ENCODE assay signal across 27 mouse cellular contexts in genomic region chrX:159388953-159389352, GRCm38 (mm10). TPM values are rescaled to one million over a fixed set of nuclear protein-coding genes. Genes with fewer than 3 reads are reported as not detected.
A peak's percentile ranks its signal among the peaks of the same experiment; 100 is the strongest.
DNase-seq lines count a peak whose midpoint lies in the region; ATAC-seq and TF ChIP-seq lines count a peak whose summit lies in the region.
"Had no signal": no experiment of that assay in that cellular context is flagged by ENCODE, and none has a peak within 500 bp of the region (broad histone marks: within the 10 kb centered on the region; RNA-seq: fewer than 3 reads in every experiment).

No protein-coding gene starts in this region.

- H3K9ac ChIP-seq in heart, embryonic 16.5 days (ENCODE audit: low read length) = no peak overlapping the region
- H3K9ac ChIP-seq in lung, postnatal 0 days (replicated peaks; ENCODE audit: low read depth) = no peak overlapping the region
- no peak overlapping the region for H3K9ac ChIP-seq in intestine, postnatal 0 days (ENCODE audit: low read depth, low read length)
- H3K9ac ChIP-seq: embryonic facial prominence, embryonic 15.5 days; liver, embryonic 15.5 days; midbrain, embryonic 12.5 days; neural tube, embryonic 12.5 days had no signal

- no peaks in the 10 kb centered on the region for H3K4me1 ChIP-seq in heart, embryonic 16.5 days (ENCODE audit: control insufficient read depth, insufficient read depth, low read length)
- H3K4me1 ChIP-seq in lung, postnatal 0 days (ENCODE audit: insufficient read depth, low read depth, low read length) = no peaks in the 10 kb centered on the region
- no peaks in the 10 kb centered on the region for H3K4me1 ChIP-seq in intestine, postnatal 0 days (replicated peaks; ENCODE audit: control insufficient read depth, insufficient read depth, low read length)
- H3K4me1 ChIP-seq: embryonic facial prominence, embryonic 15.5 days; heart, embryonic 10.5 days; hindbrain, embryonic 10.5 days; liver, embryonic 15.5 days; midbrain, embryonic 12.5 days; neural tube, embryonic 12.5 days had no signal

- H3K27ac ChIP-seq in heart, embryonic 16.5 days (ENCODE audit: low read length) = no peak overlapping the region
- H3K27ac ChIP-seq in lung, postnatal 0 days (ENCODE audit: low read length) = no peak overlapping the region
- no peak overlapping the region for H3K27ac ChIP-seq in intestine, postnatal 0 days (ENCODE audit: low read depth, low read length)
- H3K27ac ChIP-seq: embryonic facial prominence, embryonic 15.5 days; gastrocnemius, adult 2 months; heart, embryonic 10.5 days; hindbrain, embryonic 10.5 days; liver, embryonic 15.5 days; midbrain, embryonic 12.5 days; neural tube, embryonic 12.5 days; stomach, postnatal 0 days had no signal

- peak; percentile 40; the same call in 1 of the 2 replicates for ATAC-seq in cerebellum, adult (ENCODE audit: insufficient number of reproducible peaks, low FRiP score, low TSS enrichment)
- ATAC-seq in heart, embryonic 16.5 days (replicated peaks; ENCODE audit: extremely low read depth, insufficient read depth, low FRiP score) = peak; percentile 55
- no peak for ATAC-seq in lung, postnatal 0 days
- no peak for ATAC-seq in intestine, postnatal 0 days
- ATAC-seq: CD4-positive, CD25-positive, alpha-beta regulatory T cell, adult 4 months; forebrain, embryonic 14.5 days; Patski had no signal

- H3K4me2 ChIP-seq in heart, embryonic 16.5 days (ENCODE audit: low read depth, low read length) = no peak overlapping the region
- no peak overlapping the region for H3K4me2 ChIP-seq in lung, postnatal 0 days (replicated peaks; ENCODE audit: low read depth, low read length)
- no peak overlapping the region for H3K4me2 ChIP-seq in intestine, postnatal 0 days (replicated peaks; ENCODE audit: low read depth)
- H3K4me2 ChIP-seq: embryonic facial prominence, embryonic 15.5 days; liver, embryonic 15.5 days; midbrain, embryonic 12.5 days; neural tube, embryonic 12.5 days had no signal

- no peaks in the 10 kb centered on the region; the same call in 1 of the 2 replicates for H3K36me3 ChIP-seq in heart, embryonic 16.5 days (ENCODE audit: control insufficient read depth, insufficient read depth)
- H3K36me3 ChIP-seq in lung, postnatal 0 days (ENCODE audit: insufficient read depth, low read length) = no peaks in the 10 kb centered on the region
- H3K36me3 ChIP-seq in intestine, postnatal 0 days (ENCODE audit: control insufficient read depth, insufficient read depth) = no peaks in the 10 kb centered on the region
- H3K36me3 ChIP-seq: embryonic facial prominence, embryonic 15.5 days; neural tube, embryonic 12.5 days had no signal

- H3K27me3 ChIP-seq in heart, embryonic 16.5 days (ENCODE audit: control insufficient read depth, insufficient read depth, low read length) = no peaks in the 10 kb centered on the region
- no peaks in the 10 kb centered on the region for H3K27me3 ChIP-seq in lung, postnatal 0 days (replicated peaks; ENCODE audit: insufficient read depth, low read length)
- H3K27me3 ChIP-seq in intestine, postnatal 0 days (replicated peaks; ENCODE audit: control insufficient read depth, insufficient read depth, low read length) = no peaks in the 10 kb centered on the region
- H3K27me3 ChIP-seq: embryonic facial prominence, embryonic 15.5 days; liver, embryonic 15.5 days; midbrain, embryonic 12.5 days; neural tube, embryonic 12.5 days had no signal

- DNase-seq in cerebellum, adult 9-11 months = no peak
- no peak for DNase-seq in heart, postnatal 14 days
- DNase-seq in lung, postnatal 10 days = peak; percentile 6
- DNase-seq in lung, postnatal 0 days (ENCODE audit: low spot score) = no peak
- DNase-seq: adrenal gland, adult 2 months; cerebellum, postnatal 36 days; embryo, embryonic 11 days; gastrocnemius, adult 2 months; kidney, adult 11 months; kidney, postnatal 4 days; liver; right cerebral cortex, postnatal 14 days; thymus, adult 2 months; thymus, postnatal 4 days had no signal

- no peaks in the 10 kb centered on the region for H3K9me3 ChIP-seq in heart, embryonic 16.5 days (replicated peaks; ENCODE audit: control insufficient read depth, low read length)
- no peaks in the 10 kb centered on the region for H3K9me3 ChIP-seq in lung, postnatal 0 days (ENCODE audit: low read length)
- no peaks in the 10 kb centered on the region for H3K9me3 ChIP-seq in intestine, postnatal 0 days (ENCODE audit: control insufficient read depth)
- H3K9me3 ChIP-seq: embryonic facial prominence, embryonic 15.5 days; heart, embryonic 10.5 days; hindbrain, embryonic 10.5 days; liver, embryonic 15.5 days; midbrain, embryonic 12.5 days; neural tube, embryonic 12.5 days had no signal

- H3K4me3 ChIP-seq in heart, embryonic 16.5 days (ENCODE audit: low read length) = no peak overlapping the region
- no peak overlapping the region for H3K4me3 ChIP-seq in lung, postnatal 0 days (ENCODE audit: low read depth, low read length)
- H3K4me3 ChIP-seq in intestine, postnatal 0 days (ENCODE audit: low read depth, low read length) = no peak overlapping the region
- H3K4me3 ChIP-seq: embryonic facial prominence, embryonic 15.5 days; gastrocnemius, adult 2 months; heart, embryonic 10.5 days; hindbrain, embryonic 10.5 days; liver, embryonic 15.5 days; midbrain, embryonic 12.5 days; neural tube, embryonic 12.5 days had no signal

- intact Hi-C loops in heart, postnatal 14 days (cut with DNase I) = no loop called here

- TF ChIP-seq CTCF in lung, postnatal 0 days (IDR thresholded peaks at IDR 0.05) = no peak
- TF ChIP-seq CTCF in intestine, postnatal 0 days (IDR thresholded peaks at IDR 0.05; ENCODE audit: low read depth) = no peak

- TF ChIP-seq EP300 in lung, postnatal 0 days (IDR thresholded peaks at IDR 0.05) = no peak

RNA-seq across cellular contexts. Expression of gene Eif1ax, which starts 17.0 kb away (rescaled TPM):
- polyA plus RNA-seq in heart, embryonic 16.5 days (2015; fragmentation: Nextera tagmentation; extraction: Ambion mirVana) = 92.6 and 93.7 TPM in 2 replicates
- 10 to 100 TPM; 82.7 to 93.3 TPM for total RNA-seq in heart, postnatal 14 days (2021)
- 68.4 and 73.1 TPM in 2 replicates for polyA plus RNA-seq in lung, postnatal 0 days (2015; fragmentation: Nextera tagmentation; extraction: Ambion mirVana)
- 51.0 and 61.3 TPM in 2 replicates for polyA plus RNA-seq in intestine, postnatal 0 days (2015; fragmentation: Nextera tagmentation; extraction: Ambion mirVana)

RNA-seq across cellular contexts. Expression of gene Map7d2, which starts 25.4 kb away (rescaled TPM):
- 0.86 and 0.96 TPM in 2 replicates for polyA plus RNA-seq in heart, embryonic 16.5 days (2015; fragmentation: Nextera tagmentation; extraction: Ambion mirVana)
- total RNA-seq in heart, postnatal 14 days (2021) = under 1 TPM; 0.31 to 0.59 TPM
- polyA plus RNA-seq in lung, postnatal 0 days (2015; fragmentation: Nextera tagmentation; extraction: Ambion mirVana) = 0.32 and 0.66 TPM in 2 replicates
- polyA plus RNA-seq in intestine, postnatal 0 days (2015; fragmentation: Nextera tagmentation; extraction: Ambion mirVana) = 0.93 and 1.0 TPM in 2 replicates
- polyA plus RNA-seq: CD4-positive, CD25-positive, alpha-beta regulatory T cell, adult 4 months; liver, embryonic 15.5 days; thymus, adult 2 months had no signal

Comparison
In these comparisons a context has a peak if more than half of its experiments do, and no peak if none do; other contexts are left out.
1. ATAC-seq: peak in cerebellum, adult (single experiment) and heart, embryonic 16.5 days (single experiment); none in lung, postnatal 0 days (single experiment) and intestine, postnatal 0 days (single experiment).